Mouse (Mus musculus): ENCODE results near the gene Ect2l. TPM values are rescaled to one million over a fixed set of nuclear protein-coding genes. Genes with fewer than 3 reads are reported as not detected.

Gene Ect2l
- total RNA-seq (2021): not detected
- long read RNA-seq, experiment 1: 0 reads
- long read RNA-seq, experiment 2: 0 reads

- peak; percentile 27 to 35 for DNase-seq
Observed at GRCm38 (mm10) chr10:18210726-18211125, at the start of gene Ect2l. Gene Ect2l, minus strand, starts transcription at chr10:18210890.

- DNase-seq: no peak
Observed at GRCm38 (mm10) chr10:18251345-18251744, 40.7 kb upstream of the Ect2l start.

GRCm38 (mm10) chr10:18243614-18244013 is 32.9 kb upstream of the Ect2l start:
- DNase-seq: no peak

GRCm38 (mm10) chr10:18237191-18237590 is 26.5 kb upstream of the Ect2l start:
- DNase-seq: peak; percentile 66 to 73

- no peak for DNase-seq
Observed at GRCm38 (mm10) chr10:18236328-18236927, 25.7 kb upstream of the Ect2l start.

GRCm38 (mm10) chr10:18235402-18235747 is 24.7 kb upstream of the Ect2l start:
- DNase-seq: no peak

- DNase-seq: peak; percentile 93 to 95
Observed at GRCm38 (mm10) chr10:18234560-18235401, 24.1 kb upstream of the Ect2l start, which contains the start of gene Ccdc28a. Gene Ccdc28a, minus strand, starts transcription at chr10:18234998.

- DNase-seq: no peak
Observed at GRCm38 (mm10) chr10:18233891-18234290, 23.2 kb upstream of the Ect2l start.

GRCm38 (mm10) chr10:18224386-18224785 is 13.7 kb upstream of the Ect2l start:
- DNase-seq: no peak

GRCm38 (mm10) chr10:18219351-18219750 is 8.7 kb upstream of the Ect2l start:
- no peak for DNase-seq

- no peak for DNase-seq
Observed at GRCm38 (mm10) chr10:18214124-18214523, 3.4 kb upstream of the Ect2l start.

- DNase-seq: no peak
Observed at GRCm38 (mm10) chr10:18213373-18213772, 2.7 kb upstream of the Ect2l start.

- no peak for DNase-seq
Observed at GRCm38 (mm10) chr10:18210119-18210518, 571 bp downstream of the Ect2l start.

GRCm38 (mm10) chr10:18204067-18204466 is 6.6 kb downstream of the Ect2l start:
- no peak for DNase-seq

GRCm38 (mm10) chr10:18202401-18202800 is 8.3 kb downstream of the Ect2l start:
- DNase-seq: no peak

- no peak for DNase-seq
Observed at GRCm38 (mm10) chr10:18200656-18201055, 10.0 kb downstream of the Ect2l start.

- no peak for DNase-seq
Observed at GRCm38 (mm10) chr10:18199919-18200318, 10.8 kb downstream of the Ect2l start.

- DNase-seq: no peak
Observed at GRCm38 (mm10) chr10:18198286-18199015, 12.2 kb downstream of the Ect2l start.

GRCm38 (mm10) chr10:18197206-18197979 is 13.3 kb downstream of the Ect2l start:
- peak; percentile 41 to 78 for DNase-seq

GRCm38 (mm10) chr10:18194737-18195141 is 16.0 kb downstream of the Ect2l start:
- no peak for DNase-seq

- DNase-seq: no peak
Observed at GRCm38 (mm10) chr10:18194156-18194555, 16.5 kb downstream of the Ect2l start.

GRCm38 (mm10) chr10:18193221-18193620 is 17.5 kb downstream of the Ect2l start:
- DNase-seq: no peak

Data from adrenal gland, postnatal 36 days (tissue).